Mouse (Mus musculus) retina, adult 2 months (tissue): ENCODE measurements at regions not wholly inside any gene's neighbourhood (a gene's known extent, or its start where the extent isn't known, plus 50 kb on each side); places are given as distances from the start of the nearest gene placed in this dataset.

Experiments used
- DNase-seq: peaks from one replicate; pipeline ENCODE4 v3.0.0-alpha.2; 2012; ENCODE audit warnings: low read depth, low spot score

DNA sequence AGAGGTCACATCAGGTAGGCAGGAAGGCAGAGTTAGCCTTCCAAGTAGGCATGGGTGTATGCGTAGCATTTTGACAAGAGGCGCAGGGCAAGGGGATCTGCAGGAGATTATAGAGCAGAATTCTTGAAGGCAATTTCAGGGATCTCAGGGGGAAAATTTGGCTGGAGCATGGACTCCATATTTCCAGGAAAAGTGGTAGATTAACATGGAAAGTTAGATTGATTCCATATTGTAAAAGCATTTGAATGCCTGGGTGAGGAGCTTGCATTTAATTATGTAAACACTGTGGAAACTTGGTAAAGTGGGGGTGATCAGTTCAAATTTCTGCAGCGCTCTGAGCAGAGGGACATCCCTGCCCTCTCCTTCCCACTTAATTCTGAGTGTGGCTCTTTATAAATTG is 146.7 kb downstream of the Pax3 start:
- DNase-seq: no peak

DNA sequence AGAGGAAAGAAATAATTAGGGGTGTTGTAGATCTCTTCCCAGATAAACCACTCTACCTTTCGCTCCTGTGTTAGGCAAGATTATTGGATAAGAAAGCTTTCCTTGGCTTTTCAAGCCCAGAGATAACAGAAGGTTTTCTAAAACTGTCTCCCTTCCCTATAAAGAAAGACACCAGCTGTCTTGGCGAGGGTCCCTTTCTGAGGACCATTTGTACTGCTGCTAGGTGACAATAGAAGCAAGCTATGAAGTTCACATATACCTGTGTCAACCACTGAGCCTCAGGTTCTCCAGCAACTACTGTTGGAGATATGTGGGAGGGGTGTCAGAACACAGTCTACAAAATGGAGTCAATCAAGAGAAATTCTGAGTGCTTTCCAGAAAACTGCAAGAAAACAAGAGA is 164.6 kb downstream of the Pax3 start:
- DNase-seq: no peak

DNA sequence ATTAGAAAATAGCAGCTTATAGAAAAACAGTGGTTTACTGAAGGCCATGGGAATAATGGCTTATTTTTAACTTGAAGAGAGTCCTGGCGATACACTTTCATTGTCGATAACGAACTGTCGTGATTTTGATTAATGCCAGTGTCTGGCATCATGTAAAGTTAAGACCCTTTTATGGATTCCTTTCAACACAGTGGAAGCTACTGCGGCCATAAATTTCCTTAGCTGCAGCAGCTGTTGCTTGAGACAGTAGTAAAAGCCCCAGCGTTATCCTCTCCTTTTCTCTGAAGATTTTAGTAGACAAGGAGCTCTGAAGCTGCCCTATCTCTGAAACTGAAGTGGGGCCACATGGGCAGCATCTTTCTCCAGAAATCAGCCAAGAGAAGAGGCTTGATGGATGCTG is 175.2 kb downstream of the Pax3 start:
- DNase-seq: no peak

DNA sequence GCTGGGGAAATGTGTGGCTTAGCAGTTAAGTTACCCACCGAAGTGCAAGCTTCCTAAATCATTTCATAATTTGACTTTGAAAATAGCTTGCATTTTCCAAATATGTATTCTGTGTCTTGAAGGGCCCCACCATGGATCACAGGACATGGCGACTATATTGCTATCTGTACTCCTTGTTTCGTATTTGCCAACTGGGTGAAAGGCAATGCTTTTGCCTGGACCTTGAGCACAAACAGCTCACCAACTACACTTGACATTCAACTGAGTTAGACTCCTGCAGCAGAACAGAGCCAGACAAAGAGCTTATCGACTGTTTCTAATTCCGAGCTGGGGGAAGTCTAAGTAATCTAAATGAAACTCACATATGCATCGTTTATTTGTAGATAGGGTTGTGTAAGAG is 175.9 kb downstream of the Pax3 start:
- no peak for DNase-seq

DNA sequence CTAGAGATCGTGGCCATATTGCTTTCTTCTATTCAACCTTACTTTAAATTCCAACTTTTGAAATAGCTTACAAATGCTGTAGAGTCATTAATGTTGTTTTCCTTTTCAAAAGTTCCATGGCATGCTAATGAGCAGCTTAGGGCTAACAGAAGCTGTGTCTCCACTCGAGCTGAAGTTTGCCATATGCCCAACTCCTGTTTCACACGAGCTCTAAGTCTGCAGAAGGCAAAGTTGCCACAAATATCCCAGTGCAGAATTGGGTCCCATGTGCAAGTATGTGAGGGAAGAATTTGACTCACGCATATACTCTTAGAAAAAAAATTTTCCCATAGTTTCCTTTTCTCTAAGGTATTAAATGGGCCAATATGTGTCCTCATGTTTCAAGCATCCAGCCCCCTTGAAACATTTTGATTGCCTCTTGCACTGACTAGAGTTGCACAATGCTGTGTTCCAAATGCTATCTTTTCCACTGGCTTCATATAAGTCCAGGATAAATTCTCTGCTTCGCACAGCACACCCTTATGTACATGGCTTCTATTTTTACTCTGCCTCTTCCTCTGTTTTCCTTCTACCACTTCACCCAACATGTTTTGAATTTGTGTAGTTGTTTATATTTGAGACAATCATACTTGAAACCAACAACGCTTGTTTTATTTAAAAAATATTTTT is 178.9 kb downstream of the Pax3 start:
- no peak for DNase-seq

DNA sequence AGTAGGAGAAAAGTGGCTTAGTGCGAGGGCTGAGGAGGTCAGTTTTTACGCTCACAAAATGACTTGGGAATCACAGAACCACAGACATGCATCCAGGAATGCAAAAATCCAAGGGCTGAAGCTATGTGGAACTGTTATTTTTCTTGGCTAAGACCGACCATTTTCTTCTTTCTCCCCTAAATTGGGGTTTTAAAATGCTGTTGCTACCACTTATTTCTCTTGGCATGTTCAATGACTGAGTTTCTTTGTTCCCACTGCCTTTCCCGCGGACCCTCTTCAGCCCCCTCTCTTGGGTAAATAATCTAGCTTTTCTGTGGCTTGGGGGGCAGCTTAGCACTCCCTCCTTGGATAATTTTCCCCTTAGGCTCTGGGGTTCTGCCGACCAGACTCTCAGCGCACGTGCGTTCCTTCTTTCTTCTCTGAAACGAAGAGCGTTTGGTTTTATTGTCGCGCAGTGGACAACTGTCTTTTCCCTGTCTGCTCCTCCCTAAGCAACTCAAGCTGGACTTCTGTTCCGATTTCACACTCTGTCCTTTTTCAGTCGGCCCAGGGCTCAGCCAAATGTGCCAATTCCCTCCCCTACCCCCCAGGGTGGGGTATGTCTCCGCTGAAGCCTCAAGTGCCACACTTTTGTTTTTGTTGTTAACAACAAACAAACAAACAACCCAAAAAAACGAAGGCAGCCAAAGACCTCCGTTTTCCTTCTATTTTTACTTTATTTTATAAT is 180.2 kb downstream of the Pax3 start:
- no peak for DNase-seq

DNA sequence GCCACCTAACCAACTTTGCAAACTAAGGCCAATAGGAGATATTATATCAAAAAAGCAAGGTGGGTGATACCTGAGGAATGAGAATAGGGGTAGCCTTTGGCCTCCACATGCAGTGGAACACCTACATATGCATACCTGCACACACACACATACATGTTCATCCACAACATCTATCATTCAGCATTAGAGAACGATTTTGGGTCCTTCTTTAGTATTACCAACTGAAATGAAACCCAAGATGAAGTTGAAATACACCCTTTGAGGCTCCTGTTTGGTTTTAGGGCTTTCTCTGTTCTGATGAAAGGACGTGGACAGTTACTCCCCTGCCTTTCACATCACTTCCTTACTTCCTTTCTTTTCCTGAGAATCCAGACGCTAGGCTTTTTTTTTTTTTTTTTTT is 180.9 kb downstream of the Pax3 start:
- no peak for DNase-seq

DNA sequence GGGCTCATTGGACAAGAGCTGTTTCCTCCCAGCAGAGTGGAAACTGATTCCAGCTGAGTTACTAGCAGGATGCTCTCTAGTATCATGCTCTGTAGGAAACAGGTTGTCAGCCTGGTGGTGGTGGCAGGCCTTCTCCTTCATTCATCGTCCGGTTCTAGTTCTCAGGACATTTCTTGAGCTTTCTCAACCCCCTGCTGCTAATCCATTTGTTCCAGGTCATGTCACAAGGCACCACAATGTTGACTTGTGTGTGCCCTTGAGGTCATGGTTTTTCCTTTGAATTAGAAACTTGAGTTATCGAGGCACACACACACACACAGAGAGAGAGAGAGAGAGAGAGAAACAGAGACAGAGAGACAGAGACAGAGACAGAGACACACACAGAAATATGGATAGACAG is 183.5 kb downstream of the Pax3 start:
- no peak for DNase-seq

DNA sequence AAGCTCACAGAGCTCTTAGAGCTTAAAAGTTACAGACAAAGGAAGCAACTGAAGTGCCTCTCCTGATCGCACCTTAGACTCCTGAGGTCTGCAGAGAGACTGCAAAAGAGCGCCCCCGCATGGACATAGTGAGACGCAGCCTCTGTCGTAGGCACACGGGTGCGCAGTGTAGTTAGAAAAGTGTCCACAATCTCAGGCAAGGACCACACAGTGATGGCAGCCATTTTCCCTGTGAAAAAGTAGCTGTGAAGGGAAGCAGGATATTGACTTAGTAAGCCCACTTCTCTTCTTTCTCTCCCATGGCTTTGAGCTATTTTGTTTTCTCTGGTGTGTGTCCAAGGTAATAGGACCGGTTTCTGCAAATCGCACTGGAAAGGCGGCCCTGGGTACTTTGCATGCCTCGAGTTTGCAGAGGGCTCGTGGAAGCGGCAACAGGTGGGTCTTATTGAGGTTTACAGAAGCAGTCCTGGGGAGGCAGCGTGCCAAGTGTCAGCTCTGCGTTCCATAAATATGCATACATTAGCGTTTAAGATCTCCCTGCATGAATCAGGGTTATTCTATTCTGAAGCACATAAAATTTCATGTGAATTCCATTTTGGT is 188.0 kb downstream of the Pax3 start:
- no peak for DNase-seq

DNA sequence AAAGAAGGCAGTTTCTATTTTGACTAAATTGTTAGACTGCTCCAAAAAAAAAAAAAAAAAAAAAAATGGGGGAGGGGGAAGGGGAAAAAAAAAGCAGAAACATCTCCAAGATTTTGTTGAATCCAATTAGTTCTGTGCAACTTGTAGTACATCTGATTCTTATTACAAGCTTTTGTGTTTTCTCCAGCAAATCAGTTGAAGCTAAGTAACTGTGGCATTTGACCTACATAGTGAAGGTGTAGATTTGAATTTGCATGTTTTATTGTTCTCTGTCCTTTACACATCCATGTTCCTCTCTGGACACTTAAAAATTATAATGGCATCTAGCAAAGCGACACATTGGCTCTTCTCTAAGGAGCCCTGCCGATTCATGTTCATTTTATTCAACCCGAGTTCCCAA is 192.6 kb downstream of the Pax3 start:
- DNase-seq: no peak

DNA sequence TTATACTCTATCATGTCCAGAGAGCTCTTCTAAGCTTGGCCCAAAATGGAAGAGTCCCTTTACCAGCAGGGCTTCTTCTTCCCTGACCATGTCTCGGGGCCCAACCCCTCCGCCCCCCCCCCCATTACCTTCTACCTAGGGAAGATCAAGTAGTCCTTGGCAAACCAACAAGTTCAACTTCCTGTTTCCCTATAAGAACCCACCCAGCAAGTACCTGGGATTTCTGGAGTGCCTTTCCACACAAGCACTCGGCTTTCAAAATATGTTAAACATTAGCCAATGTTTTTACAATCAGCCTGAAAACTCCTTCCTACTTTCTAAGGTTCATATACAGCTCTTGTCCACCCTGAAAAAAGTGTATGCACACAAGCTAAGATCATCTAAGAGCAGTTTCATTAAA is 198.2 kb downstream of the Pax3 start:
- no peak for DNase-seq

DNA sequence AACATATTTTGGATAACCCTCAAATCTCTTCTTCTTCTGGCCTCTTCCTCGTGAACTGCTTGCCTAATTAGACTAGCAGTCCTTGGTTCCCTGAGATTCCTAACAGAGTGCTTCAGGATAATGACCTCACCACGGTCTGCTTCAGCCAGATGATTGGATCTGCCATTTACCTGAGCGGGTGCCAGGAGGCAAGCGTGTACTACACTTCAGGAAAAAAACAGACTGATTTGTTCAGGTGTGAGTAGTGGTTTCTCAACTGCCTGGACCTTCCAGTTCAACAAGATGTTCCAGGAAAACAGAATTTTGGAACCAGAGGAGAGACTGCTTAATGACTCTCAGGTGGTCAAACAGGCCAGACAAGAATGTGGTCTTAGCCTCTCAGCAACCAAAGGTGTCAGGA is 215.4 kb downstream of the Pax3 start:
- DNase-seq: no peak

DNA sequence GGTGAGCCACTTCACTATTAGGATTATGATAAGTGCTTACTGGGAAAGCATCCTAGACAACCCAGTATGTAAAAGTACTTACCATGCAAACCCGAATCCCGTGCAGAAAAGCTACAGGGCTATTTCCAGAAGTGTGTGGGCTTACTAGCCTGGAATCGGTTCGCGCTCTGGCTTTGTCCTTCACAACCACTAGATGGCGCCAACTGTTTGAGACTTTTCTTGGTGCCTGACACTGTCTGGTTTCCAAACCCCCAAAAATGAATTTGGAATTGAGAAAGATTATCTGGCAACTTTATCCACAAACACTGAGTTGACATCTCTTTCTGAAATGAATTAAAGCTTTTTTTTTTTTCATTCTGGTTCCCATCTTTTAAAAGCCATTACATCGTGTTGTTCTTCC is 218.2 kb downstream of the Pax3 start:
- DNase-seq: peak; percentile 34

DNA sequence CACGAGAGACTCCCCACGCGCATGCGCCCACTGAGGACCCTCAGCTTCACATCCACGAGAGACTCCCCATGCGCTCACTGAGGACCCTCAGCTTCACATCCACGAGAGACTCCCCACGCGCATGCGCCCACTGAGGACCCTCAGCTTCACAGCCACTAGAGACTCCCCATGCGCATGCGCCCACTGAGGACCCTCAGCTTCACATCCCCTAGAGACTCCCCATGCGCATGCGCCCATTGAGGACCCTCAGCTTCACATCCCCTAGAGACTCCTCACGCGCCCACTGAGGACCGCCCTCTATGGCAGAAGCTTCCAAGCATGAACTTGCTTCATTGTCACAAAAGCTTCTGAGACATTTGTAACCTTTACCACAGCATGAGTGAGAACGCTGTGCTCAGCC is 221.0 kb downstream of the Pax3 start:
- DNase-seq: no peak

DNA sequence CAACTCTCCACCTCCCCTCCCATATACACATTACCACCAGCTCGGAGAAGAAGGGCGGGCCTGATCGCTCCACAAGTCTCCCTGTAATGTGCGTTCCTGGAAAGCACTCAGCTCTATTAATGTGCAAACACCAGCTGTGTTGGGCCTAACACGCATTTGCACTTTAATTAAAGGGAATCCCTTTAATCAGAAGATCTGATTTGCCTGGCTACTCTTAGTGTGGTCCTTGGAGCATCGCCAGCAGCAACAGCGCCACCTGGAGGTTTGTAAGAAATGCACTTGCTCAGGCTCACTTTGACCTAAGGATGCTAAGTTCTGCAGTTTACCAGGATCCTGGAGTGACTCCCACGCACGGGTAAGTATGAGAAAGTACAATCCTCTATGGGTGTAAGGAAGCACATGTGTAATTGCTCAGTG is 224.6 kb downstream of the Pax3 start:
- DNase-seq: peak; percentile 44

DNA sequence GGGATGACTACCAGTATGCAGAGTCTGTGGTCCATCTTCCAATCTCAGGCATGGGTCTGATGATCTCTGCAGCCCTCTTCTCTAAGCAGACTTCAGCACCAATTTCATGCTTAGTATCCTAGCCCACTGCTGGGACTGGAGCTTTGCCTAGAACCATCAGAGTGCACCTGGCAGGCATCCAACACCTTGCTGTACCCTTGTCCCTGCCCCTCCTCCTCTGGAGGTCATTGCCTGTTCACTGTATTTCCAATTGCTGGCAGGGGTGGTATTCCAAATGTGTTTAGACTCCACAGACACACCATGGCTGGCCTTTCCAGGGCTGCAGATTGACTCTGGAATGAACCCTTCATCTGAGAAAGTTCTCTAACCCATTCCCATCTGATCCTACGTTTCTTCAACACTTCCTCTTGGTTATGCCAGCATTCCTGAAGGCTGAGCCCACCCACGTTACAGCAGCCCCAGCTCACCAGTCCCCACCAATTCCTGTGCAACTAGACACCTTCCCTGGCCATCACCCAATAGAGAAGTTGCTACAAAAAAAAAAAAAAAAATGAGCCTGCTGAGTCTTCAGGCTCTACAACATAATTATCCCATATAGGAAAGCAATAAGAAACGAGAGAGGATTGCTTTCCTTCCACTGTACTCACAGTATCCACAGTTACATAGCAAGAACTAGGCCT is 232.1 kb downstream of the Pax3 start:
- no peak for DNase-seq

DNA sequence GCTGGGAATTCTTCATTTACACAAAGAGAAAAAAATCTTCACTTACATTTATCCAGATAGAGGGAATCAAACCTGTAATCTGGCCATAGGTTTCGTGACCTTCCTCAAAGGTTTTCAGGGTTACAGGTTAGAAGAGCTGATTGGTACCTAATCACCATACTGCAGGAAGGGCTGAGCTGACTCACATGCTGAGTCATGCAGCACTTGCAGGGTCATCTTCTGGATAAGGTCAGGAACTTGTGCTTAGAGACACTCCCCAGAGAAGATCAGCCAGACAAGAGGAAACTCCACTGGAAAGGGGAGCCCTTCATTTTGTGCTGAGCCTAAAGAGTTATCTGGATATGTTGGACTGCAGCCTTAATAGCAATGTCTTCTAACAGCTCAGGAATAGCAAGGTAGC is 237.6 kb downstream of the Pax3 start:
- no peak for DNase-seq

DNA sequence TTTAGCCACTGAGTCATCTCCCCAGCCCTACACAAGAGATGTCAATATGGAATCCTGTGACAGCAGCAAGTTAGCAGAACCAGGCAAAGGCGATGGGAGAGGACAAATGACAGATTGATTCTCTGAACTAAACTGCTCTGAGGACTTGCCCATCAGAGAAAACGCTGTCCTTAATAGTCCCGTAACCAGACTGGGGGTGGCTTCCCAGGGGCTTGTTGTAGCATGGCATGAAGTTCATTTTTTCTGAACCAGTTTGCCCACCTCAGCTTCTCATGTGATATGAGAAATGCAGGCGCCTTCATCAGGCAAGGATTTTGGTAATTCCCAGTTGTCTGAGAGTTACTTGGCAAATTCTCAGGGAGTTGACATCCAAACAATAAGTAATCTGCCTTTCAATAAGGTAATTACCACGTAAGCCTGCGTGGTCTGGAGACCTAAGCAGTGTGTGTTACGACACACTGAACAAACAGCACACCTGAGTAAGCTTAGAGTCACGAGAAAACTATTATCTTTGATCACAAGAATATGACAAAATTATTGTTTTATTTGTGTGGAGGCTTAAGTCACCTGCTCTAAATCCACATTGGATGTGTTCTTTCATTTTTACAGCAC is 239.7 kb downstream of the Pax3 start:
- DNase-seq: no peak

DNA sequence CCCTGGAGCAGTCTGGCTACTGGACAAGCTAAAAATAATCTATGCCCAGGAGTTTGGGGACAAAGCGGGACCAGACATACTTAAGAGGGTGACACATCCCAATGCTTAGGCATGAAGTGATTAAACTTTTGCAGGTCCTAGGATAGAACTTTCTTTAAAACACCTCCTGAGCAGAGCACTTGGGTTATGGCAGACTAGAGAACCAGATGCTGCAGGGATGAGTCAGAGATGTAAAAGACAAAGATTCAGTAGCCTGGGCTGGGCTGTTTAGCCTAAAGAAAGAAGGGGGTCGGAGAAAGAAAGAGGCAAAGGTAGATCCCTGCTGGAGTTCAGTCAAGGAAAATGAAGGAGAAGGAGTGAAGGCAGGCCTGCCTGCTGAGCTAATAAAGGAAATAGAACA is 249.0 kb downstream of the Pax3 start:
- no peak for DNase-seq

DNA sequence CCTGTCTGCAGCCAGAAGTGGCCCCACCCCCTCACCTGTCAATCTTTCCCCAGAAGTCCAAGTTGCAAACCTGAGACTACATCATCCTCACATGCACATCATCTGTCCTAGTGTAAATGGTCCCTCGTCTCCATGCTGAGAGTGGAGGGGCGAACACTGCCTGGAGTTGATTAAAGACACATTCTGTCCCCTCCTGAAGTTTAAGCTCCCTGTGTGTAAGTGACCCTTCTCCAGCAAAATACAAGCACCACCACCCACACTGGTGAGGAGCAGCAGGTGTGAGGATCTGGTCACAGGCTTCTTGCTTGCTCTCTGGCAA is 252.6 kb downstream of the Pax3 start:
- no peak for DNase-seq

DNA sequence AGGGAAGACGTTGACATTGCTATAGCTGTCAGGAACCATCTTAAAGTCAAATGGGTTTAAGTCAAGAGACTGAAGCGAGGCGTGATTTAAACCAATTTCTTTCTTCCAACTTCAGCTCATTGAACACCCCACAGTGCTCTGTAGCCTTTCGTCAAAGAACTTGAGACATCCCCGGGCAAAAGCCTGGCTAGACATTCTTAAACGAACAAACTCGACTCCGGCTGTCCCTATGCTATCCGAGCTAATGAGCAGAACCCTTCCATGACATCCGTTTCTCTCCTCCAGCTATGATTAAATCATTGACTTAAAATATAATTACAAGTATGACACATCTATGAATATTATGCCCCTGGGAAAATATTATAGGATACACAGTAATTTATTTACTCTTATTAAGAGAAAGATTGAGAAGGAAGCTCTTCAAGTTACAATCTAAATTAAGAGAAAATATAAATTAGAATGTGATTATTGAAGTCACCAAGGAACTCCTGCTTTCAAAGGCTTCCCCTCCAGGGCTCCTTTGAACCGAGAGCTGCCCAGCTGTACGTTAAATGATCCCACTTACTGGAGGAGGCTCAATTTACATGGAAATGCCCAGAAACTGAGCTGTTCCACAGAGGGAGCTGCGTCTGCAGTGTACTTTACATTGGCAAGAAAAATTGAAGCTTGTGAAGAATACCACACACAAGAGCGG is 253.2 kb downstream of the Pax3 start:
- no peak for DNase-seq

DNA sequence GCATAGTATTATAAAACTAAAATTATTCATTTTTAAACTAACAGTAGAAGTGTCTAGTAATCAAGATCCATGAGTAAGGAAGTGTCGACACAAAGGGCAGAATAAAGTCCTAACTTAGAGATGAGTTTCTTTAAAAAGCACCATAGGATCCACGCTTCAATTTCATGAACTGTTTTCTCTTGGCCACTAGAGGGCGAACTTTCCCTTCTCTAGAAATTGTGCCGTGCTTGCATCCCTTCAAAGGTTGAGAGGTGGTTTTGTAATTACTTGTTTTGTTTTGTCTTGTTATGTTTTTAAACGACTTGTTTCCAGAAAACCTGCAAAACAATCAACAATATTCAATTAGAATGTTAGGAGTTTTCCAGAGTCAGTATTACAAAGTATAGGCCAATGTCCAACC is 253.8 kb downstream of the Pax3 start:
- peak; percentile 28 for DNase-seq
